Mouse (Mus musculus): ENCODE measurements around the gene Hist1h4f.
"Not testable (repeated sequence)": the region's sequence is repeated elsewhere in the genome, so short reads cannot be mapped to it uniquely, and the experiment has no call there.

The Hist1h4f gene

GRCm38 (mm10) chr13:23554925-23555838 lies 3.7 kb upstream of the Hist1h4f start:
- DNase-seq (ENCODE audit: low spot score), result peak; percentile 56

- DNase-seq (ENCODE audit: low spot score), result no peak
Observed at GRCm38 (mm10) chr13:23554393-23554792, 2.9 kb upstream of the Hist1h4f start.

- DNase-seq (ENCODE audit: low spot score), result no peak
Observed at GRCm38 (mm10) chr13:23552962-23553361, 1.5 kb upstream of the Hist1h4f start, which contains the start of gene Hist1h1d. Hist1h1d (plus strand) TSS chr13:23553262.

- no peak for DNase-seq (ENCODE audit: low spot score)
Observed at GRCm38 (mm10) chr13:23551931-23552914, 775 bp upstream of the Hist1h4f start.

GRCm38 (mm10) chr13:23550761-23551145 lies 695 bp downstream of the Hist1h4f start:
- no peak for DNase-seq (ENCODE audit: low spot score)

GRCm38 (mm10) chr13:23546694-23547093 lies 4.8 kb downstream of the Hist1h4f start:
- no peak for DNase-seq (ENCODE audit: low spot score)

- DNase-seq (ENCODE audit: low spot score), result not testable (repeated sequence)
Observed at GRCm38 (mm10) chr13:23544787-23545120, 6.7 kb downstream of the Hist1h4f start.

- DNase-seq (ENCODE audit: low spot score), result peak; percentile 48
Observed at GRCm38 (mm10) chr13:23543965-23544786, 7.3 kb downstream of the Hist1h4f start, which contains the start of gene Hist1h3f. Hist1h3f (plus strand) TSS chr13:23544052.

- DNase-seq (ENCODE audit: low spot score), result not testable (repeated sequence)
Observed at GRCm38 (mm10) chr13:23542999-23543607, 8.3 kb downstream of the Hist1h4f start, which contains the start of gene Hist1h2bh. Hist1h2bh (minus strand) TSS chr13:23543392.

- DNase-seq (ENCODE audit: low spot score), result not testable (repeated sequence)
Observed at GRCm38 (mm10) chr13:23542225-23542980, 9.0 kb downstream of the Hist1h4f start.

GRCm38 (mm10) chr13:23541497-23541896 lies 10.0 kb downstream of the Hist1h4f start:
- no peak for DNase-seq (ENCODE audit: low spot score)

GRCm38 (mm10) chr13:23539821-23540220 lies 11.6 kb downstream of the Hist1h4f start:
- DNase-seq (ENCODE audit: low spot score), result not testable (repeated sequence)

- DNase-seq (ENCODE audit: low spot score), result no peak
Observed at GRCm38 (mm10) chr13:23538249-23538648, 13.2 kb downstream of the Hist1h4f start.

GRCm38 (mm10) chr13:23537006-23537710 lies 14.3 kb downstream of the Hist1h4f start:
- no peak for DNase-seq (ENCODE audit: low spot score)

GRCm38 (mm10) chr13:23536076-23536822 lies 15.2 kb downstream of the Hist1h4f start:
- DNase-seq (ENCODE audit: low spot score), result no peak

GRCm38 (mm10) chr13:23535137-23536075 lies 16.0 kb downstream of the Hist1h4f start, which contains the start of gene Hist1h3g:
Hist1h3g (plus strand) TSS chr13:23535422.
- peak; percentile 61 for DNase-seq (ENCODE audit: low spot score)

GRCm38 (mm10) chr13:23534368-23535131 lies 16.9 kb downstream of the Hist1h4f start:
- DNase-seq (ENCODE audit: low spot score), result no peak
